Mouse (Mus musculus): ENCODE results near the gene Grin2c. TPM values are rescaled to one million over a fixed set of nuclear protein-coding genes. Genes with fewer than 3 reads are reported as not detected.

Gene Grin2c
- polyA plus RNA-seq, 1 experiment from 2014 or later = 0.44 TPM

DNA sequence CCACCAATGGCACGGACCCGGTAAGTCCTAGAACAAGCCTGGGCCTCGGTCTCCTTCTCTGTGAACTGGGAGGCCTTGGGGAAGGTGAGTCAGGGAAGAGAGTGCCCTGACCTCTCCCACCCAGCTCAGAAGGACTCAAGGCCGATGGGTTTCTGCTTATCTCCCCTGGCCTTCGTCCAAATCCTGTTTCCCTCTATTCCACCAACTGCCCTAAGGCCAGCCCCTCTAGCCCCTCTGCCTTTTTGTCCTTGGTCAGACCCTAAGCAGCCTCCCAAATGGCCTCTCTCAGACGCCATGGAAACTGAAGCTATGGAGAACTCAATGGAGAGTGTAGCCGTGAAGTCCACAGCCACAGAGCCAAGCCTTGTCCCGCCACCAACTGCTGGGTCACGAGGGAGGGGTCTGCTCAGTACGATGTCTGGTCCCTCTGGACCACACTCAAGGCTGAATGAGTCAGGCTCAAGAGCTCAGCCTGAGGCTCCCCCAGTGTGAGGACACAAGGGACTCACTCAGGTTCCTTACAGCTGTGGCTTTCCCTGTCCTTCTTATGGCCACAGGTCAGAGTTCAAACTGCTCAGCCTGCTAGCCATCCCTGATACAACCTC lies 6.0 kb upstream of the Grin2c start:
- no peak overlapping the region for H3K4me2 ChIP-seq
- peaks cover 18% of the 10 kb centered on the region for H3K27me3 ChIP-seq (replicated peaks)
- peaks cover 20% of the 10 kb centered on the region for H3K36me3 ChIP-seq
- WGBS = 74% methylated on average over 10 of the region's 10 CpGs
- ATAC-seq (ENCODE audit: low FRiP score) = no peak
- no peak overlapping the region for H3K4me3 ChIP-seq (replicated peaks)
- H3K4me1 ChIP-seq = peaks cover 28% of the 10 kb centered on the region
- H3K27ac ChIP-seq (replicated peaks) = no peak overlapping the region
- H3K9me3 ChIP-seq (replicated peaks) = no peaks in the 10 kb centered on the region
- no peak overlapping the region for H3K9ac ChIP-seq (replicated peaks)

DNA sequence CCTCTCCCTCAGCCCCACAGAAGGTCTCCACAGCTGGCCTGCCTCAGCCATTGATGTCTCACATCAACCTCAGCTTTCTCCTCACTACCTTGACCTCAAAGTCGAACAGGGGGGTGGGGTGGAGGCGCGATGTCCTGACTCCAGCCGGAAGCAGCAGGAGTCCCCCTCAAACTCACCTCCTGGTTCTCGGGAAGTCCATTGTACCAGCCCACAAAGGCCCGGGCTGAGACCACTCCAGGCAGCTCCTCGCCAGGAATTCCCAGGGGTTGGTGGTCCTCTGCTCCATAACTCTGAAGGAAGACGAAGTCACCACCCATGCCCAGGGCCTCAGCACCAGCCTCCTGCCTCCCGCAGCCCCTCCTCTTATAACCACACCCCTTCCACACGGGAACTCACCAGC lies 4.4 kb upstream of the Grin2c start:
- WGBS = 81% methylated on average over 10 of the region's 10 CpGs
- H3K27ac ChIP-seq (replicated peaks) = no peak overlapping the region
- H3K9ac ChIP-seq (replicated peaks) = no peak overlapping the region
- no peak overlapping the region for H3K4me2 ChIP-seq
- no peaks in the 10 kb centered on the region for H3K9me3 ChIP-seq (replicated peaks)
- H3K4me1 ChIP-seq = peaks cover 30% of the 10 kb centered on the region
- no peak overlapping the region for H3K4me3 ChIP-seq (replicated peaks)
- peaks cover 33% of the 10 kb centered on the region for H3K27me3 ChIP-seq (replicated peaks)
- ATAC-seq (ENCODE audit: low FRiP score) = no peak
- H3K36me3 ChIP-seq = peaks cover 22% of the 10 kb centered on the region

GRCm38 (mm10) chr11:115271052-115271451 lies 4.0 kb upstream of the Grin2c start:
- Histone ChIP-seq H3K27me3 (replicated peaks) (peaks cover 38% of the 10 kb centered on the region), H3K36me3 (peaks cover 22% of the 10 kb centered on the region), H3K4me1 (peaks cover 30% of the 10 kb centered on the region), H3K9ac (replicated peaks) (no peak overlapping the region), H3K27ac (replicated peaks) (no peak overlapping the region), H3K4me2 (no peak overlapping the region), H3K4me3 (replicated peaks) (no peak overlapping the region), H3K9me3 (replicated peaks) (no peaks in the 10 kb centered on the region)
- WGBS = 85% methylated on average over 9 of the region's 9 CpGs
- ATAC-seq (ENCODE audit: low FRiP score) = no peak

DNA sequence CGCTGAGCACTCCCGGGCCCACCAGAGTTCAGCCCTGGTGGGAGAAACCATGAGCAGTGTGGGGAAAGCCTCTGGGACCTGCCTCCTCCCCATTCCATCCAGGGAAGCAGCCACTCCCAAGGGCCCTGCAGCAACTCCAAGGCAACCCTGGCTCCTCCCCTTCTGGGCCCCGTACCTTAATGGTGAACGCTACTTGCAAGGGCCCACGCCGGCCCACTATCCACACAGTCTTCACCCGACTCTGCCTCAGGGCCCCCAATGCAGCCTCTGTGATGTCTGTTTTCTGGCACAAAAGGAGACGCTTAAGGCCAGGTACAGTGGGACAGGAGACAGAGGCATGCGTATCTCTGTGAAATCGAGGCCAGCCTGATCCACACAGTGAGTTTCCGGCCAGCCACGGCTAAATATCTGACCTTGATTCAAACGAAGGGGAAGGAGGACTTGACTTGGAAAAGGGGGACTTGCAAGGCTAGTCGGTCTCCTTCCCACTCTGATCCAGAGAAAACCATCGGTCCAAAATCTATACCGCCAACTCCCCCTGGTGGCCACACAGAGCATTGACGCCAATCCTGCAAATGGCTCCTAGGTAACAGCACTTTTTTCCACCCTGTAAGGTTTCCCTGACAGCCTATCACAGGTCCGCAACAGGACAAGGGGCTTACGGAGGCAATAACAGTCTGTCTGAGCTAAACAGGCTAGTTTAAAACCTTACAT lies 3.3 kb upstream of the Grin2c start:
- peaks cover 45% of the 10 kb centered on the region for H3K27me3 ChIP-seq (replicated peaks)
- no peak overlapping the region for H3K9ac ChIP-seq (replicated peaks)
- peaks cover 30% of the 10 kb centered on the region for H3K4me1 ChIP-seq
- H3K4me2 ChIP-seq = no peak overlapping the region
- no peak for ATAC-seq (ENCODE audit: low FRiP score)
- no peak overlapping the region for H3K27ac ChIP-seq (replicated peaks)
- peaks cover 22% of the 10 kb centered on the region for H3K36me3 ChIP-seq
- no peaks in the 10 kb centered on the region for H3K9me3 ChIP-seq (replicated peaks)
- H3K4me3 ChIP-seq (replicated peaks) = no peak overlapping the region
- WGBS = 32% methylated on average over 18 of the region's 19 CpGs

GRCm38 (mm10) chr11:115269330-115270066 lies 2.5 kb upstream of the Grin2c start:
- H3K4me1 ChIP-seq = peaks cover 28% of the 10 kb centered on the region
- no peak overlapping the region for H3K27ac ChIP-seq (replicated peaks)
- H3K9me3 ChIP-seq (replicated peaks) = no peaks in the 10 kb centered on the region
- no peak overlapping the region for H3K4me2 ChIP-seq
- peaks cover 22% of the 10 kb centered on the region for H3K36me3 ChIP-seq
- no peak for ATAC-seq (ENCODE audit: low FRiP score)
- 95% methylated on average over 27 of the region's 27 CpGs for WGBS
- peaks cover 53% of the 10 kb centered on the region for H3K27me3 ChIP-seq (replicated peaks)
- no peak overlapping the region for H3K4me3 ChIP-seq (replicated peaks)
- H3K9ac ChIP-seq (replicated peaks) = no peak overlapping the region

DNA sequence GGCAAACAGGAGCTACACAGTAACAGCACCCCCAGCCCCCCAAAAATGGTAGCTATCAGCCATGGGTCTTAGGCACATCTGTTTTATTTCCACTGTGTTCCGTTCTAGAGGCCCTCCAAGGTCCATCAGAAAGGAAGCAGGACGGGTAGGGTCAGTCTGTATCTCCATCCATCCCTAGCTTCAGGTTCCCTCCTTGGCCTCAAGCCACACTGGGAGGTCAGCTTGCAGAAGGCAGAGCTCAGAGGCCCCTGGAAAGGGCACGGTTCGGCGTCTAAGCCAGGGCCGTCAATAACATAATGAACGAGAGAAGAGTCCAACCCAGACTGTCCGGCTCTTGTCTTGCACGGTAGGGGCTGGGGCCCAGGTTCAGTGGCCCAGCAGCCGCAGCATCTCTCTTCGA lies 915 bp upstream of the Grin2c start:
- peaks cover 68% of the 10 kb centered on the region for H3K27me3 ChIP-seq (replicated peaks)

DNA sequence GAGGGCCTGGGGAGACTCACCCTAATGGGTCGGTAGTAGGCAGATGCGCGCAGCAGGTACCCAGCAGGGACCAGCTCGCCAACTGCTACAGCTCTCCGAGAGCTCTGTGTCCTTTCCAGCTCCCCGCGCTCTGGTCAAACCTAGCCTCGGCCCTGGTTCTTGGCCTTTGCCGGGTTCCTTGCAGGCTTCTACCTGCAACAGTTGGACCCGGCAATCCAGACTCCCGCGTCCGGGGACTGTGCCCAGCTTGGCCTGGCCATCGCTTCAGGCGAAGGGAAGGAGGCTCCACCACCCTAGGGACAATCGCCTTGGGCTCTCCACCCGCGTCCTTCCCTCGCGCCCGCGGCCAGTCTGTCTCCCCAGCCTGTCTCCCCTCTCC lies 654 bp downstream of the Grin2c start:
- 2% methylated on average over 22 of the region's 22 CpGs for WGBS
- Histone ChIP-seq H3K9me3 (replicated peaks) (no peaks in the 10 kb centered on the region), H3K4me3 (replicated peaks) (peak overlapping the region; percentile 34), H3K36me3 (peaks cover 17% of the 10 kb centered on the region), H3K27me3 (replicated peaks) (peaks cover 84% of the 10 kb centered on the region), H3K9ac (replicated peaks) (no peak overlapping the region), H3K4me1 (peaks cover 26% of the 10 kb centered on the region), H3K27ac (replicated peaks) (no peak overlapping the region), H3K4me2 (peak overlapping the region; percentile 64)
- no peak for ATAC-seq (ENCODE audit: low FRiP score)

More for the DNA sequence above, 915 bp upstream of the Grin2c start:
- WGBS = 67% methylated on average over 11 of the region's 11 CpGs
- Histone ChIP-seq H3K27ac (replicated peaks) (no peak overlapping the region), H3K36me3 (peaks cover 22% of the 10 kb centered on the region), H3K9ac (replicated peaks) (no peak overlapping the region), H3K4me3 (replicated peaks) (no peak overlapping the region), H3K9me3 (replicated peaks) (no peaks in the 10 kb centered on the region), H3K4me1 (peaks cover 26% of the 10 kb centered on the region), H3K4me2 (no peak overlapping the region)
- ATAC-seq (ENCODE audit: low FRiP score) = no peak

DNA sequence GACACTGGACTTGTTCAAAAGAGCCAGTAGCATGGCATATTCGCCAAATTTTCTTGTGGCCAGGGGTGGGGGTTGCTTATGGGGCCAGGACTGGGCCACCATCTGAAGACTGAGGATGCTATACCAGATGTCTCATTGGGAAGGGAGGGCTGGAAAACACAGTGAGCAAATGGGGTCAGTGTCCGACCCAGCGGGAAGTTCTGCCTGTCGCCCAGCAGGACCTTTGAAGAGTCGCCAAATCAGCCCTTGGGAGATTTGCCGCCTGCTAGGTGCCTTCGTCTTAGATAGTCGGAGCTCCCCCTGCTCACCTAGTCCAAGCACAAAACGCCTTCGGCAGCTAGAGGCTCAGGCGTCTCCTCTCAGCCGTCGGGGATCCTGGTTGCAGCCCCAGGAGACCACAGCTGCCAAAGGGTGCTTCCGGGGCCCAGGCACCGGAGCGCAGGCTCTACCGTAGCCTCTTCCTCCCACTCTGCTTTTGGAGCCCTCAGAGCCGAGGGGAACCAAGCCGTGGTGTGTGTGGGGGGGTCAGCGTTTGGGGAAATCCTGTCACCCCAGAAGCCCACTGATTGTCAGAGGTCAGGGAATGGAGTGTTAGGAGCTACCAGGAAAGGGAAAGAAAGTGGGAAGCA lies 1.2 kb downstream of the Grin2c start:
- no peak for ATAC-seq (ENCODE audit: low FRiP score)
- H3K4me1 ChIP-seq = peaks cover 26% of the 10 kb centered on the region
- 4% methylated on average over 20 of the region's 20 CpGs for WGBS
- peaks cover 89% of the 10 kb centered on the region for H3K27me3 ChIP-seq (replicated peaks)
- peak overlapping the region; percentile 53; the same call in 1 of the 2 replicates for H3K4me2 ChIP-seq
- peaks cover 17% of the 10 kb centered on the region for H3K36me3 ChIP-seq
- H3K9ac ChIP-seq (replicated peaks) = no peak overlapping the region
- no peaks in the 10 kb centered on the region for H3K9me3 ChIP-seq (replicated peaks)
- H3K4me3 ChIP-seq (replicated peaks) = peak overlapping the region; percentile 34; the same call in 1 of the 2 replicates
- no peak overlapping the region for H3K27ac ChIP-seq (replicated peaks)

DNA sequence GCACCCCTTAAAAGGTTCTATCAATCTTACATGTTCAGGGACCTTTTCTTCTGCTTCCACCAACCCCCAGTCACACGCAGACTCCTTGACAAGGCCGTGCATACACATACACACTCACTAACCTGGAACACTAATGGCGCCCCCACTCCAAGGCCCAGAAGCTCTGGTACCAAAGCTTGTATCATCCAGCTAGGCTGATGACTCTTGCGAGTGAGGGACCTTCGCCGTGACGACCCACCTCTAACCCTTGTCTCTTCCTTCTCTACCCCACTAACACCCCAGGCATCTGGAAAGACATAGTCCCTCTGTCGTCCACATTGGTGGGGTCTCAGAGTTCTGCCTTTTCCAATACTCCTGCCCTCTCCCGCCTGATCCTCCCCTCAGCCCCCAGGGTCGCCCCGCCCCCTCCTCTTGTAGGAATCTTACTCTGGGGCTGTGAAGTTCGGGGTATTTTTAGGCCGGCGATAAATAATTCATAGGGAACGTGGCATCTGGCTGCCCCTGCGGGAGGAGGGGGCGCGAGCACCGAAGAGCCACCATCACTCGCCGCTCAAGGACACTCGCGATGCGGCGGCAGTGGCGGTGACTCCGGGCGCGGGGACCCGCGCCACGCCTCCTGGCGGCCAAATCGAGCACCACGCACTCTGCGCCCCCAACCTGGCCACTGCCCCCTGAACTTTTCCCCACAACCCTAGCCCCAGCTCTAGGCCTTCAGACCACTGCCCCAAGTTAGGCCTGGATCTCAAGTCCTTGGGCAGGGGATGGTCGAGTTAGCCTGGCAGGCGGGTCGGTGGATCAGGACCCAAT lies 2.0 kb downstream of the Grin2c start:
- peak overlapping the region; percentile 53 for H3K4me2 ChIP-seq
- H3K36me3 ChIP-seq = peaks cover 17% of the 10 kb centered on the region
- no peak overlapping the region for H3K27ac ChIP-seq (replicated peaks)
- ATAC-seq (ENCODE audit: low FRiP score) = 0 out of 2 replicates have a peak, but pooled peaks have one; percentile 32
- H3K4me1 ChIP-seq = peaks cover 26% of the 10 kb centered on the region
- peak overlapping the region; percentile 27 for H3K4me3 ChIP-seq (replicated peaks)
- WGBS = 6% methylated on average over 39 of the region's 39 CpGs
- peaks cover 97% of the 10 kb centered on the region for H3K27me3 ChIP-seq (replicated peaks)
- no peak overlapping the region for H3K9ac ChIP-seq (replicated peaks)
- H3K9me3 ChIP-seq (replicated peaks) = no peaks in the 10 kb centered on the region

DNA sequence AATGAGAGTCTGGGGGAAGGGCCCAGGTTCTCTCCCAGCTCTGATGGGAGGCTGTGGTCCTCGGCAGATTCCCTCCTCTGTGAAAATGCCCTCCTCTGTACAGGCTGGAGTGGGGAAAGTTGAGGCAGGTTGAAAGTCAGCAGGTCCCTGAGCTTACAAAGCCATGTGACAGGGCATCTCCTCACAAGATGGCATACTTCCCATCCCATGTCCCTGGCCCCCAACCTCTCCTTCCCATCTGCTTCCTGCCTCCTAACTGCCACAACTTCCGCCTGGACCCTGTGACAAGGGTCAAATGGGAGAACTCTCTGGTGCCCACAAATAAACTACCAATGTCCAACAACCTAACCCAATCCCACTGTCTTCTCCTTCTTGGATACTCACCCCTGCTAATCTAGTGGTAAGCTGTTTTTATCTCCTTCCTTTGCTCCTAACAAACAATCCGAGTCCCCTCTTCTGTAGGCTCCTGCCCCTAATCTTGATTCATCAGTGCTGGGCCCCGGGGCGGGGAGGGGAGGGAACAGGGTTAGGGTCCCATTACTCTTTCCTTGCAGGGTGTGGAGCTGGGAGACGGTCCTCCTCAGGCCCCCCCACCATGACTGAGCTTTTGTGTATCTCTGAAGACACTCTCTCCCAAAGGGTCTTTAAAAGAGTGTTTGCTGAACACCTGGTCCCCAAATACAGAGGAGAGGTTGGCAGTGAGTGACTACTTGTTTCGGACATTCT lies 2.7 kb downstream of the Grin2c start:
- H3K9ac ChIP-seq (replicated peaks) = no peak overlapping the region
- no peak overlapping the region for H3K4me3 ChIP-seq (replicated peaks)
- H3K4me1 ChIP-seq = peaks cover 26% of the 10 kb centered on the region
- no peak overlapping the region for H3K27ac ChIP-seq (replicated peaks)
- H3K36me3 ChIP-seq = peaks cover 15% of the 10 kb centered on the region
- H3K9me3 ChIP-seq (replicated peaks) = no peaks in the 10 kb centered on the region
- peaks cover 100% of the 10 kb centered on the region for H3K27me3 ChIP-seq (replicated peaks)
- no peak for ATAC-seq (ENCODE audit: low FRiP score)
- no peak overlapping the region for H3K4me2 ChIP-seq
- 70% methylated on average over 7 of the region's 7 CpGs for WGBS
